Mouse (Mus musculus): ENCODE results near the gene Mrpl51.

DNA sequence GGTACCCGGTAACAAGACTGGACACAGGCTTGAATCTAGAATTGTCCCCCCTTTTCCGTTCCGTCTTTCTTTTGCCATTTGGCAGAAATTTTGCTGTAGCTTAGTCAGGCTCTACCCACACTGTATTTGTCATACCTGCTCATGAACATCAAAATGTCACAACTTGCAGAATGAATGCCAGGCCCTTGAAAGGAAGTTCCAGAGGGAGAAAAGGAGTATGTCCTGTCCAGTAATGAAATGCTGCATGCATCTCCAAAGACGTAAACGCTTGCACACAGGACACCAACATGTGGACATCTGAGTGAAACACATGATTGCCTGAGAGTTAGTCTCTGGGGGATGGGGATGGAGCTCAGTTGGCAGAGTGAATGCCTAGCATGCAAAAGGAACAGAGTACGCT, 22.1 kb downstream of the Mrpl51 start:
- TF ChIP-seq CTCF (conservative IDR thresholded peaks at IDR 0.05; ENCODE audit: low read length): no peak
- no peak for TF ChIP-seq POU5F1 (IDR thresholded peaks at IDR 0.05; ENCODE audit: borderline replicate concordance, low read length)
- no peak for TF ChIP-seq NANOG (IDR thresholded peaks at IDR 0.05; ENCODE audit: borderline replicate concordance, low read length)

Measured in E14TG2a.4 (cell line).